Comparison of ENCODE assay signal across 9 mouse cellular contexts in genomic region chr7:119515492-119516271, GRCm38 (mm10). TPM values are rescaled to one million over a fixed set of nuclear protein-coding genes. Genes with fewer than 3 reads are reported as not detected.
A peak's percentile ranks its signal among the peaks of the same experiment; 100 is the strongest.
DNase-seq lines count a peak whose midpoint lies in the region; ATAC-seq lines count a peak whose summit lies in the region.
"Had no signal": no experiment of that assay in that cellular context is flagged by ENCODE, and none has a peak within 500 bp of the region (broad histone marks: within the 10 kb centered on the region; RNA-seq: fewer than 3 reads in every experiment).

No protein-coding gene starts in this region.

- H3K4me2 ChIP-seq in forebrain, embryonic 12.5 days, result no peak overlapping the region
- H3K4me2 ChIP-seq in embryonic facial prominence, embryonic 14.5 days (ENCODE audit: low read depth, low read length), result no peak overlapping the region

- H3K36me3 ChIP-seq in forebrain, embryonic 10.5 days (replicated peaks), result no peaks in the 10 kb centered on the region
- no peaks in the 10 kb centered on the region for H3K36me3 ChIP-seq in forebrain, embryonic 12.5 days (replicated peaks)
- H3K36me3 ChIP-seq in embryonic facial prominence, embryonic 14.5 days (ENCODE audit: control insufficient read depth, insufficient read depth, low read length), result no peaks in the 10 kb centered on the region
- no peaks in the 10 kb centered on the region for H3K36me3 ChIP-seq in midbrain, embryonic 10.5 days

- 69% methylated on average over 10 of the region's 10 CpGs for WGBS in forebrain, embryonic 10.5 days
- WGBS in forebrain, embryonic 12.5 days, result 68% methylated on average over 10 of the region's 10 CpGs
- WGBS in embryonic facial prominence, embryonic 14.5 days, result 63% methylated on average over 10 of the region's 10 CpGs
- 73% methylated on average over 10 of the region's 10 CpGs for WGBS in midbrain, embryonic 10.5 days

- no peak; the same call in 1 of the 2 replicates for ATAC-seq in forebrain, embryonic 12.5 days (ENCODE audit: low FRiP score)
- no peak for ATAC-seq in embryonic facial prominence, embryonic 14.5 days (ENCODE audit: low read depth)

- no peak overlapping the region for H3K9ac ChIP-seq in forebrain, embryonic 12.5 days
- no peak overlapping the region for H3K9ac ChIP-seq in embryonic facial prominence, embryonic 14.5 days (ENCODE audit: low read depth, low read length)

- H3K27ac ChIP-seq in forebrain, embryonic 10.5 days, result no peak overlapping the region
- H3K27ac ChIP-seq in forebrain, embryonic 12.5 days, result no peak overlapping the region
- H3K27ac ChIP-seq in embryonic facial prominence, embryonic 14.5 days (replicated peaks; ENCODE audit: low read depth, low read length), result no peak overlapping the region
- H3K27ac ChIP-seq in midbrain, embryonic 10.5 days (replicated peaks), result no peak overlapping the region

- no peaks in the 10 kb centered on the region for H3K9me3 ChIP-seq in forebrain, embryonic 10.5 days
- no peaks in the 10 kb centered on the region for H3K9me3 ChIP-seq in forebrain, embryonic 12.5 days
- no peaks in the 10 kb centered on the region for H3K9me3 ChIP-seq in embryonic facial prominence, embryonic 14.5 days (ENCODE audit: control insufficient read depth, low read length)
- no peaks in the 10 kb centered on the region for H3K9me3 ChIP-seq in midbrain, embryonic 10.5 days (replicated peaks)

- H3K27me3 ChIP-seq in forebrain, embryonic 10.5 days (ENCODE audit: poor library complexity, severe bottlenecking), result no peaks in the 10 kb centered on the region
- no peaks in the 10 kb centered on the region for H3K27me3 ChIP-seq in forebrain, embryonic 12.5 days
- no peaks in the 10 kb centered on the region for H3K27me3 ChIP-seq in embryonic facial prominence, embryonic 14.5 days (replicated peaks; ENCODE audit: control insufficient read depth, insufficient read depth, low read length)
- H3K27me3 ChIP-seq in midbrain, embryonic 10.5 days (ENCODE audit: low read depth, poor library complexity, severe bottlenecking), result no peaks in the 10 kb centered on the region

- no peak overlapping the region for H3K4me3 ChIP-seq in forebrain, embryonic 10.5 days
- no peak overlapping the region for H3K4me3 ChIP-seq in forebrain, embryonic 12.5 days (replicated peaks)
- no peak overlapping the region for H3K4me3 ChIP-seq in embryonic facial prominence, embryonic 14.5 days (ENCODE audit: low read depth, low read length)
- no peak overlapping the region for H3K4me3 ChIP-seq in midbrain, embryonic 10.5 days

- peak; percentile 20 for DNase-seq in forebrain, embryonic 10.5 days (ENCODE audit: extremely low spot score, low spot score)
- DNase-seq in 3T3-L1 (ENCODE audit: low read depth, low spot score), result peak; percentile 55
- DNase-seq in adrenal gland, postnatal 14 days, result peak; percentile 38
- DNase-seq in embryonic facial prominence, embryonic 14.5 days (ENCODE audit: low spot score), result peak; percentile 10
- DNase-seq in kidney, postnatal 10 days, result peak; percentile 76
- DNase-seq in midbrain, embryonic 10.5 days (ENCODE audit: low spot score), result peak; percentile 25
- DNase-seq in testis, postnatal 14 days (ENCODE audit: low spot score), result peak; percentile 9

- H3K4me1 ChIP-seq in forebrain, embryonic 10.5 days, result no peaks in the 10 kb centered on the region
- H3K4me1 ChIP-seq in forebrain, embryonic 12.5 days, result no peaks in the 10 kb centered on the region
- H3K4me1 ChIP-seq in embryonic facial prominence, embryonic 14.5 days (ENCODE audit: control insufficient read depth, insufficient read depth, low read length), result no peaks in the 10 kb centered on the region
- H3K4me1 ChIP-seq in midbrain, embryonic 10.5 days, result no peaks in the 10 kb centered on the region

RNA-seq across cellular contexts. Expression of gene Acsm5, which starts 3.6 kb away (rescaled TPM):
- polyA plus RNA-seq in forebrain, embryonic 10.5 days (2016; fragmentation: Nextera tagmentation; extraction: Ambion mirVana), result not detected in 2 replicates
- not detected in 2 replicates for polyA plus RNA-seq in forebrain, embryonic 12.5 days (2016; fragmentation: Nextera tagmentation; extraction: Ambion mirVana)
- total RNA-seq in adrenal gland, postnatal 14 days (2021), result 4.6 and 11.0 TPM in 2 replicates
- polyA plus RNA-seq in embryonic facial prominence, embryonic 14.5 days (2014; fragmentation: Nextera tagmentation; extraction: Ambion mirVana), result 0.15 and 0.20 TPM in 2 replicates
- polyA plus RNA-seq in midbrain, embryonic 10.5 days (2016; fragmentation: Nextera tagmentation; extraction: Ambion mirVana), result not detected in 2 replicates
- total RNA-seq: neutrophil, adult 5-6 weeks had no signal

RNA-seq across cellular contexts. Expression of gene Pdilt, which starts 7.6 kb away (rescaled TPM):
- not detected in 2 replicates for polyA plus RNA-seq in forebrain, embryonic 10.5 days (2016; fragmentation: Nextera tagmentation; extraction: Ambion mirVana)
- polyA plus RNA-seq in forebrain, embryonic 12.5 days (2016; fragmentation: Nextera tagmentation; extraction: Ambion mirVana), result not detected in 2 replicates
- 0.44 TPM in 1 of 2 replicates, not detected in the other for total RNA-seq in adrenal gland, postnatal 14 days (2021)
- not detected in 2 replicates for polyA plus RNA-seq in embryonic facial prominence, embryonic 14.5 days (2014; fragmentation: Nextera tagmentation; extraction: Ambion mirVana)
- polyA plus RNA-seq in midbrain, embryonic 10.5 days (2016; fragmentation: Nextera tagmentation; extraction: Ambion mirVana), result 0.06 TPM in 1 of 2 replicates, not detected in the other
- total RNA-seq: neutrophil, adult 5-6 weeks had no signal

RNA-seq across cellular contexts. Expression of gene Umod, which starts 36.6 kb away (rescaled TPM):
- polyA plus RNA-seq in forebrain, embryonic 10.5 days (2016; fragmentation: Nextera tagmentation; extraction: Ambion mirVana), result not detected in 2 replicates
- not detected in 2 replicates for polyA plus RNA-seq in forebrain, embryonic 12.5 days (2016; fragmentation: Nextera tagmentation; extraction: Ambion mirVana)
- total RNA-seq in adrenal gland, postnatal 14 days (2021), result not detected in 2 replicates
- 0.13 TPM in 1 of 2 replicates, not detected in the other for polyA plus RNA-seq in embryonic facial prominence, embryonic 14.5 days (2014; fragmentation: Nextera tagmentation; extraction: Ambion mirVana)
- not detected in 2 replicates for polyA plus RNA-seq in midbrain, embryonic 10.5 days (2016; fragmentation: Nextera tagmentation; extraction: Ambion mirVana)
- total RNA-seq: neutrophil, adult 5-6 weeks had no signal

RNA-seq across cellular contexts. Expression of gene Acsm2, which starts 38.5 kb away (rescaled TPM):
- not detected in 2 replicates for polyA plus RNA-seq in forebrain, embryonic 10.5 days (2016; fragmentation: Nextera tagmentation; extraction: Ambion mirVana)
- polyA plus RNA-seq in forebrain, embryonic 12.5 days (2016; fragmentation: Nextera tagmentation; extraction: Ambion mirVana), result not detected in 2 replicates
- not detected in 2 replicates for total RNA-seq in adrenal gland, postnatal 14 days (2021)
- polyA plus RNA-seq in embryonic facial prominence, embryonic 14.5 days (2014; fragmentation: Nextera tagmentation; extraction: Ambion mirVana), result not detected in 2 replicates
- polyA plus RNA-seq in midbrain, embryonic 10.5 days (2016; fragmentation: Nextera tagmentation; extraction: Ambion mirVana), result not detected in 2 replicates
- total RNA-seq: neutrophil, adult 5-6 weeks had no signal

RNA-seq across cellular contexts. Expression of gene Gp2, which starts 56.6 kb away (rescaled TPM):
- polyA plus RNA-seq in forebrain, embryonic 10.5 days (2016; fragmentation: Nextera tagmentation; extraction: Ambion mirVana), result not detected in 2 replicates
- not detected in 2 replicates for polyA plus RNA-seq in forebrain, embryonic 12.5 days (2016; fragmentation: Nextera tagmentation; extraction: Ambion mirVana)
- total RNA-seq in adrenal gland, postnatal 14 days (2021), result not detected in 2 replicates
- polyA plus RNA-seq in embryonic facial prominence, embryonic 14.5 days (2014; fragmentation: Nextera tagmentation; extraction: Ambion mirVana), result not detected in 2 replicates
- polyA plus RNA-seq in midbrain, embryonic 10.5 days (2016; fragmentation: Nextera tagmentation; extraction: Ambion mirVana), result not detected in 2 replicates
- total RNA-seq: neutrophil, adult 5-6 weeks had no signal

Comparison
In these comparisons a context has a peak if more than half of its experiments do, and no peak if none do; other contexts are left out.
1. DNase-seq: peak in every context shown above with its lines; median percentile 76 in kidney, postnatal 10 days; 55 in 3T3-L1; 38 in adrenal gland, postnatal 14 days; 25 in midbrain, embryonic 10.5 days; 20 in forebrain, embryonic 10.5 days; 10 in embryonic facial prominence, embryonic 14.5 days; 9 in testis, postnatal 14 days.